Mouse (Mus musculus) olfactory bulb, adult 2 months (tissue): ENCODE results near the gene Stk32c.

ENCODE experiments used
- CTCF ChIP-seq: fragments of 200-500 bp; IDR thresholded peaks from 2 replicates; pipeline ENCODE4 v1.5.1; 2012; ENCODE audit warnings: low read depth, mild to moderate bottlenecking, low read length, moderate library complexity; ENCODE audit not compliant: insufficient read depth
- POLR2A ChIP-seq: fragments of 200-500 bp; IDR thresholded peaks from 2 replicates; pipeline ENCODE4 v1.6.1; 2012; ENCODE audit warnings: mild to moderate bottlenecking, low read depth, low read length, moderate library complexity; ENCODE audit not compliant: insufficient read depth

DNA sequence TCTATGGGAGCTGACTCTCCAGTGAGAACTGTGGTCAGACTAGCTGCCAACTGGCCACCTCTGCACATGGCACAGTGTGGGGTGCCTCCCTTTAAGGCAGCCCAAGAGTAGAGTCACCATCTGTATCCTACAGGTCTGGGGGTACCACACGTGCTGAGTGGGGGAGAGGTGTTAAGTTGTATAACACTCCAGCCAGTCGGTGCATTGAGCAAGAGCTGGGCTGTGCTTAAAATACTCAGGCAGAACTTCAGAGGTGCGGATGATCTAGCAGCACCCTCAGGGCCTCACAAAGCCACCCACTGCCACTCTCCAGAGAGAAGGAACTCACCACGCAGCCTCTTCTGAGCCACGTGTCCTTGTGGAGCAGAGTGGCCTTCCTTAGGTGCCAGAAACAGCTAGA lies 48.7 kb downstream of the Stk32c start:
- TF ChIP-seq CTCF (no peak), POLR2A (no peak)
